Mouse (Mus musculus): Measurements from ENCODE around the gene Tle6. TPM values are rescaled to one million over a fixed set of nuclear protein-coding genes. Genes with fewer than 3 reads are reported as not detected.
A peak's percentile ranks its signal among the peaks of the same experiment; 100 is the strongest.

Tle6 gene
- total RNA-seq, 1 experiment from 2014 or later = 1.9 TPM

GRCm38 (mm10) chr10:81626101-81626993 lies 25.5 kb upstream of the Tle6 start:
- ATAC-seq (ENCODE audit: extremely low read depth, insufficient number of reproducible peaks, low FRiP score, poor library complexity, severe bottlenecking) = no peak

- no peak for ATAC-seq (ENCODE audit: extremely low read depth, insufficient number of reproducible peaks, low FRiP score, poor library complexity, severe bottlenecking)
These were observed 22.6 kb upstream of the Tle6 start for GRCm38 (mm10) chr10:81623441-81623840.

GRCm38 (mm10) chr10:81620786-81621185 lies 19.9 kb upstream of the Tle6 start:
- no peak for ATAC-seq (ENCODE audit: extremely low read depth, insufficient number of reproducible peaks, low FRiP score, poor library complexity, severe bottlenecking)

- no peak for ATAC-seq (ENCODE audit: extremely low read depth, insufficient number of reproducible peaks, low FRiP score, poor library complexity, severe bottlenecking)
These were observed 19.1 kb upstream of the Tle6 start for GRCm38 (mm10) chr10:81619976-81620375.

GRCm38 (mm10) chr10:81615486-81615885 lies 14.6 kb upstream of the Tle6 start:
- ATAC-seq (ENCODE audit: extremely low read depth, insufficient number of reproducible peaks, low FRiP score, poor library complexity, severe bottlenecking) = no peak

- ATAC-seq (ENCODE audit: extremely low read depth, insufficient number of reproducible peaks, low FRiP score, poor library complexity, severe bottlenecking) = no peak
These were observed 11.9 kb upstream of the Tle6 start for GRCm38 (mm10) chr10:81612779-81613178.

- no peak for ATAC-seq (ENCODE audit: extremely low read depth, insufficient number of reproducible peaks, low FRiP score, poor library complexity, severe bottlenecking)
These were observed 7.4 kb upstream of the Tle6 start for GRCm38 (mm10) chr10:81608308-81608707.

GRCm38 (mm10) chr10:81605974-81606751 lies 5.3 kb upstream of the Tle6 start, which contains the start of gene BC025920:
TSS of gene BC025920 (plus strand) at chr10:81606270.
- ATAC-seq (ENCODE audit: extremely low read depth, insufficient number of reproducible peaks, low FRiP score, poor library complexity, severe bottlenecking) = peak; percentile 87

GRCm38 (mm10) chr10:81605666-81605973 lies 4.7 kb upstream of the Tle6 start:
- no peak for ATAC-seq (ENCODE audit: extremely low read depth, insufficient number of reproducible peaks, low FRiP score, poor library complexity, severe bottlenecking)

- ATAC-seq (ENCODE audit: extremely low read depth, insufficient number of reproducible peaks, low FRiP score, poor library complexity, severe bottlenecking) = peak; percentile 51
These were observed 4.2 kb upstream of the Tle6 start for GRCm38 (mm10) chr10:81604968-81605665.

- ATAC-seq (ENCODE audit: extremely low read depth, insufficient number of reproducible peaks, low FRiP score, poor library complexity, severe bottlenecking) = no peak
These were observed 3.4 kb upstream of the Tle6 start for GRCm38 (mm10) chr10:81604019-81604967.

- peak; percentile 42; the same call in 1 of the 2 replicates for ATAC-seq (ENCODE audit: extremely low read depth, insufficient number of reproducible peaks, low FRiP score, poor library complexity, severe bottlenecking)
These were observed 1.9 kb upstream of the Tle6 start for GRCm38 (mm10) chr10:81602741-81603151.

GRCm38 (mm10) chr10:81601396-81601905 lies 578 bp upstream of the Tle6 start:
- no peak for ATAC-seq (ENCODE audit: extremely low read depth, insufficient number of reproducible peaks, low FRiP score, poor library complexity, severe bottlenecking)

GRCm38 (mm10) chr10:81600096-81600495 lies 777 bp downstream of the Tle6 start:
- ATAC-seq (ENCODE audit: extremely low read depth, insufficient number of reproducible peaks, low FRiP score, poor library complexity, severe bottlenecking) = no peak

GRCm38 (mm10) chr10:81599630-81600029 lies 1.2 kb downstream of the Tle6 start:
- ATAC-seq (ENCODE audit: extremely low read depth, insufficient number of reproducible peaks, low FRiP score, poor library complexity, severe bottlenecking) = no peak

- ATAC-seq (ENCODE audit: extremely low read depth, insufficient number of reproducible peaks, low FRiP score, poor library complexity, severe bottlenecking) = no peak
These were observed 2.0 kb downstream of the Tle6 start for GRCm38 (mm10) chr10:81598871-81599270.

GRCm38 (mm10) chr10:81598342-81598741 lies 2.5 kb downstream of the Tle6 start:
- no peak for ATAC-seq (ENCODE audit: extremely low read depth, insufficient number of reproducible peaks, low FRiP score, poor library complexity, severe bottlenecking)

Measured in neutrophil, adult 5-6 weeks (primary cell).